Mouse (Mus musculus): Measurements from ENCODE around the gene Timm17b. TPM values are rescaled to one million over a fixed set of nuclear protein-coding genes. Genes with fewer than 3 reads are reported as not detected.

Gene Timm17b
- total RNA-seq, 1 experiment: 39.2 TPM

DNA sequence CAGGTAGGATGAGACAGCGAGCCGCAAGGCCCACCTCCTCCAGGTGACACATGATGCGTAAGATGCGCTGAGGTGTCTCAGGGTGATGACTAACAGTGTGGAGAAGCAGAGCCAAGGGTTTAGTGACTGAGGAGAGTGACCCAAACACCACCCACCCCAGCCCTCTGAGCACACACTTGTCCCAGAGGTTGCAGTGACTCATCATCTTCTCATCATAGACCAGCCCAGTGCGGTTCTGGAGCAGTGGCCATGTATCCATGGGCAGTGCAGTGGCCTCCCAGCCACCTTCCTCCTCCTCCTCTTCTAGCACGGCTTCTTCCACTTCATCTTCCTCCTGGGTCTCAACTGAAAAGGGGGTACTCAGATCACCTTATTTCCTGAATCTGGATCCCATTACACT lies 38.5 kb downstream of the Timm17b start:
- Histone ChIP-seq H3K9me3 (ENCODE audit: control insufficient read depth, insufficient read depth, low read depth, low read length) (no peaks in the 10 kb centered on the region), H3K4me3 (ENCODE audit: insufficient read depth in 1 of 2, low read depth in 1 of 2, low read length in 2 of 2, poor library complexity in 1 of 2, severe bottlenecking in 1 of 2) (no peak overlapping the region), H3K36me3 (ENCODE audit: control insufficient read depth, insufficient read depth, low read length, poor library complexity, severe bottlenecking) (peaks cover 34% of the 10 kb centered on the region), H3K9ac (ENCODE audit: insufficient read depth, low read depth, low read length, poor library complexity, severe bottlenecking) (no peak overlapping the region), H3K4me1 (ENCODE audit: control insufficient read depth in 2 of 2, insufficient read depth in 2 of 2, low read length in 2 of 2, poor library complexity in 1 of 2) (peaks cover 0 to 4% of the 10 kb centered on the region in 2 experiments; a peak in 1 of 4 replicates), H3K27ac (ENCODE audit: insufficient read depth, low read depth, low read length, poor library complexity, severe bottlenecking) (0 out of 2 replicates have a peak overlapping the region, but pooled peaks have one; percentile 19)
- in situ Hi-C loops (cut with MboI; ENCODE audit: low sequenced_read_pairs in 2 of 2, unreplicated experiment in 2 of 2): no loop called here
- TF ChIP-seq MAFK (IDR thresholded peaks at IDR 0.05; ENCODE audit: insufficient read depth, low read depth, low read length) (no peak), ZNF384 (IDR thresholded peaks at IDR 0.05; ENCODE audit: low read depth, low read length) (no peak), CHD2 (IDR thresholded peaks at IDR 0.05; ENCODE audit: low read depth, low read length) (no peak), HCFC1 (IDR thresholded peaks at IDR 0.05; ENCODE audit: borderline replicate concordance, insufficient read depth, low read length) (no peak), ZC3H11A (IDR thresholded peaks at IDR 0.05; ENCODE audit: borderline replicate concordance, low read depth, low read length) (no peak)
- no peak for DNase-seq (ENCODE audit: low read depth, low spot score)

DNA sequence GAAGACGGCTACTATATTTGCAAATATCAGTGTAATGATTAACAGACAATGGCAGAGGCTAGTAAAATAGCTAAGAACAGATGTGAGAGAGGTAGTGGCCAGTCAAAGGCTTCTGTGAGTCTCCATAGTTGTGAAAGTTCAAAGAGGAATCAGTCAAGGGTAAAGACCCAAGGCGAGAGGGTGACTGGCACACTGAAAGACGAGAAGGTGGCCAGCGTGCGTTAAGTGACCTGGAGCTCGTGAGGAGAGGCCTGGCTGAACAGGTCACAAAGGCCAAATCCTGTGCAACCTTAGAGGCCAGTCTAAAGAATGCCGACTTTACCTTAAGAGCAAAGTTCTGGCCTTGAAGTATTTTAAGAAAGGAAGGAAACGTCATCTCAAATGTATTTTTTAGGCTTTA lies 46.5 kb downstream of the Timm17b start:
- H3K36me3 ChIP-seq (ENCODE audit: control insufficient read depth, insufficient read depth, low read length, poor library complexity, severe bottlenecking): peaks cover 19% of the 10 kb centered on the region
- H3K9ac ChIP-seq (ENCODE audit: insufficient read depth, low read depth, low read length, poor library complexity, severe bottlenecking): no peak overlapping the region
- H3K9me3 ChIP-seq (ENCODE audit: control insufficient read depth, insufficient read depth, low read depth, low read length): no peaks in the 10 kb centered on the region
- peaks cover 0 to 2% of the 10 kb centered on the region in 2 experiments; a peak in 1 of 4 replicates for H3K4me1 ChIP-seq (ENCODE audit: control insufficient read depth in 2 of 2, insufficient read depth in 2 of 2, low read length in 2 of 2, poor library complexity in 1 of 2)
- no peak overlapping the region for H3K4me3 ChIP-seq (ENCODE audit: insufficient read depth in 1 of 2, low read depth in 1 of 2, low read length in 2 of 2, poor library complexity in 1 of 2, severe bottlenecking in 1 of 2)
- in situ Hi-C loops (cut with MboI; ENCODE audit: low sequenced_read_pairs in 2 of 2, unreplicated experiment in 2 of 2): no loop called here
- no peak for TF ChIP-seq HCFC1 (IDR thresholded peaks at IDR 0.05; ENCODE audit: borderline replicate concordance, insufficient read depth, low read length)
- TF ChIP-seq ZNF384 (IDR thresholded peaks at IDR 0.05; ENCODE audit: low read depth, low read length): no peak
- no peak for TF ChIP-seq CHD2 (IDR thresholded peaks at IDR 0.05; ENCODE audit: low read depth, low read length)
- no peak for TF ChIP-seq ZC3H11A (IDR thresholded peaks at IDR 0.05; ENCODE audit: borderline replicate concordance, low read depth, low read length)
- TF ChIP-seq MAFK (IDR thresholded peaks at IDR 0.05; ENCODE audit: insufficient read depth, low read depth, low read length): no peak
- no peak for DNase-seq (ENCODE audit: low read depth, low spot score)
- no peak overlapping the region for H3K27ac ChIP-seq (ENCODE audit: insufficient read depth, low read depth, low read length, poor library complexity, severe bottlenecking)

DNA sequence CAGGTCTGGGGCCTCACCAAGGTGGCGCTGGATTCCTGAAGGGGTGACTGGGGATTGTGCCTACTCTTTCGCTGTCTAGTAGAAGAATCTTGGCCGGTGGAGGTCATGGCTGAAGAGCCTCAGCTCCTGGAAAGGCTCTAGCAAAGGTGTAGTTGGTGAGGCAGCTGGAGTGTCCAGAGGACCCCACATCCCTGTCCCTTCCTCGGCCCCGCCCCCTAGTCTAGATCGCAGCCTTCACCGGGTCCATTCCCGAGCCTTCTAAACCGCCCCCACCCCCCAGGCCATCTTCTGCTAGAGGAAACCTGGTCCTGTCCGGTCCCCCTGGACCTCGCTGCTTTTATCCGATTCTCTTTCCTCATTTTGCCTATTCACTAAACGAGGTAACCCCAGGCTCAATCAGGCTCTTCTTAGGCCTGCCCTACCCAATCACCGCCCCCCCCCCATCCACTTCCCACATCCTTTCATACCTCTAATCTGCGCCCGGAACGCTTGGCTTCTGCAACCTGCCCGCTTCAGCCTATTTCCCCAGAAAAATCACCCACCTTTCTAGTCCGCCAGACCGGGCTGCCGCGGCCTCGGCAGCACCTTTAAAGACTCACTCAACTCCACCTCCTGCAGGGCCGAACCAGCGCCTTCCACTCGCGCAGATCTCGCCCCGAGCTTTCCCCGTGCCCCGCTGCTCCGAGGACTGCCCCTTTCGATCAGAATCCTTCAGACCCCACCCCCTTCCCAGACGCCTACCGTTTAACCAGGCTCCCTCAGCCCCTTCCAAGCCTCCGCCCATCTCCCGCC lies 48.1 kb downstream of the Timm17b start, which contains the start of gene Hdac6:
Gene Hdac6 (minus strand): TSS at position 782 of the 792 bp plus-strand sequence.
- H3K36me3 ChIP-seq (ENCODE audit: control insufficient read depth, insufficient read depth, low read length, poor library complexity, severe bottlenecking): peaks cover 15% of the 10 kb centered on the region
- TF ChIP-seq HCFC1 (IDR thresholded peaks at IDR 0.05; ENCODE audit: borderline replicate concordance, insufficient read depth, low read length) (no peak), MAFK (IDR thresholded peaks at IDR 0.05; ENCODE audit: insufficient read depth, low read depth, low read length) (no peak), ZNF384 (IDR thresholded peaks at IDR 0.05; ENCODE audit: low read depth, low read length) (no peak), ZC3H11A (IDR thresholded peaks at IDR 0.05; ENCODE audit: borderline replicate concordance, low read depth, low read length) (no peak), CHD2 (IDR thresholded peaks at IDR 0.05; ENCODE audit: low read depth, low read length) (no peak)
- H3K27ac ChIP-seq (ENCODE audit: insufficient read depth, low read depth, low read length, poor library complexity, severe bottlenecking): peak within 1 kb of the TSS; percentile 73
- peak within 1 kb of the TSS; percentile 81 to 94 for H3K4me3 ChIP-seq (ENCODE audit: insufficient read depth in 1 of 2, low read depth in 1 of 2, low read length in 2 of 2, poor library complexity in 1 of 2, severe bottlenecking in 1 of 2)
- H3K9ac ChIP-seq (ENCODE audit: insufficient read depth, low read depth, low read length, poor library complexity, severe bottlenecking): peak within 1 kb of the TSS; percentile 83
- DNase-seq (ENCODE audit: low read depth, low spot score): no peak
- H3K4me1 ChIP-seq (ENCODE audit: control insufficient read depth in 2 of 2, insufficient read depth in 2 of 2, low read length in 2 of 2, poor library complexity in 1 of 2): peaks cover 0 to 2% of the 10 kb centered on the region in 2 experiments; a peak in 1 of 4 replicates
- in situ Hi-C loops (cut with MboI; ENCODE audit: low sequenced_read_pairs in 2 of 2, unreplicated experiment in 2 of 2): no loop called here
- H3K9me3 ChIP-seq (ENCODE audit: control insufficient read depth, insufficient read depth, low read depth, low read length): no peaks in the 10 kb centered on the region

DNA sequence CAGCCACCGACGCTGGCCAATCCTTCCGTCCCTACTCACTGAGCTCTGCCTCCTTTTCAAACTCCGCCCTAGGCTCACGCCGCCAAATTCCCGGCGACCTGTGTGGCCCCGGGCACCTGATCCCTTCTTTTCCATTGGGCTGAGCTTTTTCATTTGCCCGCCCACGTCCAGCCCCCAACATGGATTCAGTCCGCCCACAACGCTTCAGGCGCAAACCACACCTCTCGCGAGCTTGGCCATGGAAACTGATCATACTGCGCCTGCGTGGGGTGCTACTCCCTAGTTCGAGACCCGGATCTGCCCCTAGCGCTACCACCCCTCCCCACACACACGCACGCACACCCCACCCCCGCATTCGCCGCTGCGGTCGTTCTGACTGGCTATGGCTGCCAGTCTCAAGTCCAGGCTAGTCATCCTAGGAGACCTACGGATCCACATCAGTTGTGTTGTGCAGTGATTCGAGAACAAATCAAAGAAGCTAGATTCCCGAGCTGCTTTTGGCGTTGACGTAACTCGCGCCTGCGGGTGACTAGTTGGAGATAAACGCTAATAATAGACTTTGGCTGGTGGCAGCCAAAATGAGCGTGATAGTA lies 48.8 kb downstream of the Timm17b start:
- in situ Hi-C loops (cut with MboI; ENCODE audit: low sequenced_read_pairs in 2 of 2, unreplicated experiment in 2 of 2): no loop called here
- DNase-seq (ENCODE audit: low read depth, low spot score): peak; percentile 92
- Histone ChIP-seq H3K27ac (ENCODE audit: insufficient read depth, low read depth, low read length, poor library complexity, severe bottlenecking) (peak overlapping the region; percentile 73), H3K9ac (ENCODE audit: insufficient read depth, low read depth, low read length, poor library complexity, severe bottlenecking) (peak overlapping the region; percentile 82), H3K9me3 (ENCODE audit: control insufficient read depth, insufficient read depth, low read depth, low read length) (no peaks in the 10 kb centered on the region), H3K4me1 (ENCODE audit: control insufficient read depth in 2 of 2, insufficient read depth in 2 of 2, low read length in 2 of 2, poor library complexity in 1 of 2) (peaks cover 0 to 2% of the 10 kb centered on the region in 2 experiments; a peak in 1 of 4 replicates), H3K36me3 (ENCODE audit: control insufficient read depth, insufficient read depth, low read length, poor library complexity, severe bottlenecking) (peaks cover 15% of the 10 kb centered on the region), H3K4me3 (ENCODE audit: insufficient read depth in 1 of 2, low read depth in 1 of 2, low read length in 2 of 2, poor library complexity in 1 of 2, severe bottlenecking in 1 of 2) (peak overlapping the region; percentile 71 to 90)
- TF ChIP-seq ZNF384 (IDR thresholded peaks at IDR 0.05; ENCODE audit: low read depth, low read length) (no peak), CHD2 (IDR thresholded peaks at IDR 0.05; ENCODE audit: low read depth, low read length) (peak; percentile 93), ZC3H11A (IDR thresholded peaks at IDR 0.05; ENCODE audit: borderline replicate concordance, low read depth, low read length) (no peak), MAFK (IDR thresholded peaks at IDR 0.05; ENCODE audit: insufficient read depth, low read depth, low read length) (no peak), HCFC1 (IDR thresholded peaks at IDR 0.05; ENCODE audit: borderline replicate concordance, insufficient read depth, low read length) (no peak)
